Mouse (Mus musculus) midbrain, embryonic 15.5 days (tissue): ENCODE measurements around the gene Mipol1. TPM values are rescaled to one million over a fixed set of nuclear protein-coding genes. Genes with fewer than 3 reads are reported as not detected.

ENCODE experiments used
- ATAC-seq: fragments of 200-750 bp; cut with Nextera tagmentation; replicated peaks from 2 replicates; pipeline ENCODE4 v1.8.0; 2017; ENCODE audit warnings: moderate TSS enrichment
- H3K27ac ChIP-seq: fragments of 300-500 bp; sonication (generic); 2 replicates; pipeline ENCODE4 v1.5.1; 2015; ENCODE audit warnings: mild to moderate bottlenecking, inconsistent platforms
- H3K27me3 ChIP-seq: fragments of 300-500 bp; sonication (generic); replicated peaks from 2 replicates; pipeline ENCODE4 v1.6.1; 2015; ENCODE audit warnings: inconsistent platforms
- H3K36me3 ChIP-seq: fragments of 300-500 bp; sonication (generic); replicated peaks from 2 replicates; pipeline ENCODE4 v1.6.1; 2015; ENCODE audit warnings: inconsistent platforms
- H3K4me1 ChIP-seq: fragments of 300-500 bp; sonication (generic); 2 replicates; pipeline ENCODE4 v1.6.1; 2015; ENCODE audit warnings: inconsistent platforms
- H3K4me2 ChIP-seq: fragments of 300-500 bp; sonication (generic); 2 replicates; pipeline ENCODE4 v1.6.1; 2015; ENCODE audit warnings: inconsistent platforms, mild to moderate bottlenecking, moderate library complexity
- H3K4me3 ChIP-seq: fragments of 300-500 bp; sonication (generic); 2 replicates; pipeline ENCODE4 v1.5.1; 2015; ENCODE audit warnings: mild to moderate bottlenecking, inconsistent platforms
- H3K9ac ChIP-seq: fragments of 300-500 bp; sonication (generic); 2 replicates; pipeline ENCODE4 v1.6.1; 2015; ENCODE audit warnings: mild to moderate bottlenecking, inconsistent platforms
- H3K9me3 ChIP-seq: fragments of 300-500 bp; sonication (generic); 2 replicates; pipeline ENCODE4 v1.6.1; 2016; ENCODE audit warnings: inconsistent platforms
- WGBS: fragments of 180-500 bp; shearing (Covaris S2); methylation state at CpG from one replicate; pipeline ENCODE4 v1.1.7; 2015; ENCODE audit warnings: mixed read lengths; 5-methylcytosine and 5-hydroxymethylcytosine counted together
- polyA plus RNA-seq: library from polyadenylated mRNA; unstranded; fragments of >200 nt; fragmentation: Nextera tagmentation; extraction: Ambion mirVana; gene quantifications from 2 replicates; pipeline ENCODE4 v1.2.1, GENCODE M21; 2015

The Mipol1 gene
- 4.3 and 4.6 TPM in 2 replicates for polyA plus RNA-seq

DNA sequence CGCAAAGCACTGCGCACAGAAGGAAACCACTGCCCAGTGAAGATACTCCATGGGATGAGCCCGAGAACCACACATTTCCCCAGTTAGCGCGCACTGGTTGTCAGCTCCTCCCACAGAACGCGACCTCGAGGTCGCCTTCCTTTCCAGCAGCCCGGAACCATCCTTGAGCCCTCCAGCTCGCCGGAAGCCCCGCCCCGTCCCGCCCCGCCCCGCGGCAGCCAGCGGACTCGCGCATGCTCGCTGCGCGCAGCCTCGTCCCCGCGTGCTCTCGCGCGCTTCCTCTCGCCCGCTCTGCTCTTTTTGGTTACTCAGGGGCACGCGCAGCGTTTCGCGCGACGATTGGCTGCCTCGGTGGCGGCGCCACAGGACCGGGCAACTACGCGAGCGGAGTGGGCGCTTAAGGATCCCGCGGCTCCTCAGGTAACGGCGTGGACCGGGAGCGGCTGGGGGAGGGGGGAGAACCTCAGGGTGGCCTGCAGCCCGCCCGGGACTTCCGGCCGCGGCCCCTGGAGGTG, at the start of gene Mipol1, which contains the start of gene Prps1l3:
Mipol1 (plus strand) TSS at position 236 of the 515 bp plus-strand sequence.
Prps1l3 (plus strand) TSS at position 221 of the 515 bp plus-strand sequence.
- H3K9ac ChIP-seq, result peak within 1 kb of the TSS; percentile 72
- H3K4me1 ChIP-seq, result peaks cover 8% of the 10 kb centered on the region
- peak within 1 kb of the TSS; percentile 68 for H3K4me2 ChIP-seq
- peak; percentile 99 for ATAC-seq
- WGBS, result under 1% methylated on average over 58 of the region's 58 CpGs
- no peaks in the 10 kb centered on the region for H3K9me3 ChIP-seq
- peak within 1 kb of the TSS; percentile 85 for H3K4me3 ChIP-seq
- H3K27ac ChIP-seq, result peak within 1 kb of the TSS; percentile 83
- no peaks in the 10 kb centered on the region for H3K27me3 ChIP-seq
- H3K36me3 ChIP-seq, result no peaks in the 10 kb centered on the region

DNA sequence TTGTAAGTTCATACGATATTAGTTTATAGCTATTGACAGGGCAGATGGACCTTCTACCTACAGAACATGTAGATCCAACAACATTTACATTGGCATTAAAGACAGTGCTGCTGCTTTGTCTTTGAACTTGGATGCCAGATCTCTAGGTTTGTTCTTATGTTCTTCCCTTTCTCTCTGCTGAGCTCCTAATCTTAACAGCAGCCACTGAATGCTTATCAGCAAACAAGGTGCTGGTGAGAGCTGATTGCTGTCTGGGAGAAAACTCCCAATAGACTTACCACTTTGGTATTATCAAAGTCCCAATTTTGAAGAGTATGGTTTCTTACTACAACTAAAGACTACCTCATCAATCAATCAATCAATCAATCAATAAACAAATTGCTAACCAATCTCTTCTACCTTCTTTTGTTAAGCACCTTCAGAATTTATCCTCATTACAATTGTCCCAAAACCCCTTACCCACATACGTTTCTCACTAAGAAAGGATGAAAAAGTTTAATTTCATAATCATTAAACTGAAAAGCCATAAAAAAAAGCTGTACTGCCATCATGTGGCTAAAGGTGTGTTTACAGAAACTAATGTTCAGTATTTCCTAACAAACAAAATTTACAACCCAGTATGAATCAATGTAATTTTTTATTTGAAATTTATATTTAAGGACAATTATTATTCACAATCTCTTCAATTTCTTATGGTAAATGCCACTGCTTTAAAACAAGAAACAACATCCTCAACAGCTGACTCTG, 45.7 kb upstream of the Mipol1 start:
- 53% methylated on average over 2 of the region's 2 CpGs for WGBS
- no peak overlapping the region for H3K27ac ChIP-seq
- no peak overlapping the region for H3K4me2 ChIP-seq
- H3K27me3 ChIP-seq, result no peaks in the 10 kb centered on the region
- peaks cover 3% of the 10 kb centered on the region for H3K4me1 ChIP-seq
- H3K36me3 ChIP-seq, result no peaks in the 10 kb centered on the region
- ATAC-seq, result no peak
- H3K9ac ChIP-seq, result no peak overlapping the region
- H3K9me3 ChIP-seq, result no peaks in the 10 kb centered on the region
- no peak overlapping the region for H3K4me3 ChIP-seq

DNA sequence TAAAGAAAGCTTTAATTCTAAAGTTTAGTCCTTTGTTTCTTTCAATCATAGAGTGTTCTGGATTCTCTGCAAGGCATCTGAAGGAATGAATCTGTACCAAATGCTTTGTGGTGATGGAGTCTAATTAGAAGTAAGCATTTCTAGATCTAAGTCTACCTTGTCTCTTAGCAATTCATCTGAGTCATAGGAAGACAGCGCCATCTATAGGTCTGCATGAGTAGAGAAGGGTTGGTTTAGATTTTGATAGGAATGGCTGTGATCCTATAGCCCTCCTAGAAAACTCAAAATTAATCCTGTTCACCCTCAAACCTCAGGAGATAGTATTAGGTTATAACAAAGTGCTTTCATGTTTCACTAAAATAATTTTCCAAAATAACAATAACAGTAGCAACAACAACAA, 44.8 kb upstream of the Mipol1 start:
- Histone ChIP-seq H3K4me3 (no peak overlapping the region), H3K9ac (no peak overlapping the region), H3K4me2 (no peak overlapping the region), H3K27ac (no peak overlapping the region), H3K9me3 (no peaks in the 10 kb centered on the region), H3K4me1 (no peaks in the 10 kb centered on the region), H3K27me3 (no peaks in the 10 kb centered on the region), H3K36me3 (no peaks in the 10 kb centered on the region)
- 0% methylated on average over 1 of the region's 1 CpGs for WGBS
- ATAC-seq, result no peak

DNA sequence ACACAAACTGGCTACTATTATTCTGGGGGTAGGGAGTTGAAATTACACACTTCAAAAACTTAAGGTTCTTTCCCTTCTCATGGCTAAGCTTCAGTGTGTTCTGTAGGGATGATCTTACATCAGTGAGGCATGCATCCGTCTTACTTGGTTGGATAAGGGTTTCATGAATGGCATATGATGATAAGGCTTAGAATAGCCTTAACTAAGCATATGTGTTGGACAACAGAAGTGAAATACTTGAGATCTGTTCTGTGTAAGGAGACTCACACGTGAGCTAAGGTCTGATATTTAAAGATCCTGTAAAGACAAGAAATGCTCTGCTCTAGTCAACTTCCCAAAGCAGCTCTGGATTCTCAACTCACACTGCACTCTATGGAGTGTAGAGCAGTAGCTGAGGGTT, 44.1 kb upstream of the Mipol1 start:
- no peak overlapping the region for H3K9ac ChIP-seq
- H3K4me1 ChIP-seq, result no peaks in the 10 kb centered on the region
- H3K27ac ChIP-seq, result no peak overlapping the region
- H3K36me3 ChIP-seq, result no peaks in the 10 kb centered on the region
- H3K27me3 ChIP-seq, result no peaks in the 10 kb centered on the region
- H3K9me3 ChIP-seq, result no peaks in the 10 kb centered on the region
- 75% methylated on average over 2 of the region's 2 CpGs for WGBS
- no peak for ATAC-seq
- H3K4me3 ChIP-seq, result no peak overlapping the region
- no peak overlapping the region for H3K4me2 ChIP-seq

DNA sequence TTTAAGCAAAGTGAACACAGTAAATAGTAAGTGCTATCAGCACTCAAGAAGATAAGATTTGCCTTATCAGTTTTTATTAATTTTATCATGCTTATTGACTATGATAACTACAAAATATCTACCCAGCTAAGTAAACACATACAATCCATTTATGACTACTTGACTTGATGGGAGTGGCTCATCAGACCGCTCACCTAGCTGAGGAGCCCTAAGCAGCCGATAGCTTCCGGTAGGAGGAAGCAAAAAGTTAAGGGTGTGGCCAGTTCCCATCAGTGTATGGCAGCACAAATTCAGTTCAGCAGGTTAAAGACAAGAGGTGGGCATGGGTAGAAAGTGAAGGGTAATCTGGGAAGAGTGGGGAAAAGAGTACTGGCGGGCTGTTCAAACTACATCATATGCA, 43.2 kb upstream of the Mipol1 start:
- Histone ChIP-seq H3K9me3 (no peaks in the 10 kb centered on the region), H3K36me3 (no peaks in the 10 kb centered on the region), H3K4me2 (no peak overlapping the region), H3K4me3 (no peak overlapping the region), H3K27me3 (no peaks in the 10 kb centered on the region), H3K9ac (no peak overlapping the region), H3K27ac (no peak overlapping the region), H3K4me1 (no peaks in the 10 kb centered on the region)
- ATAC-seq, result no peak
- WGBS, result 91% methylated on average over 4 of the region's 4 CpGs

DNA sequence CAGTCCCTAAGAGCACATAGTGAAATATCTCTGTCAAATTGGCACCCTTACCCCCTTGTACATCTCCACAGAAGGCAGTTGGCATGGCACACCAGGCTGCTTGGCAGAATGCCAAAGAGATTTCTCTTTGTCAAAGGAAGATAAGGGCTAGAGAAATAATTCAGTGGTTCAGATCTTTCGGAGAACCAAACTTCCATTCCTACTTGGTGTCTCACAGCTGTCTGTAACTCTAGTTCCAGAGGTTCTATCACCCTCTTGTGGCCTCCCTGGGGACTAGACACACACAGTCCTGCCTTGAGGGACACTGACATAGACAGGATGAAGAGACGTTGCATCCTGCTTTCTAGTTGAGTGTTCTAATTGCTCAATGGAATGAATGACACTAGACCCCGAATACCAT, 35.6 kb upstream of the Mipol1 start:
- peaks cover 11% of the 10 kb centered on the region for H3K27me3 ChIP-seq
- no peak overlapping the region for H3K27ac ChIP-seq
- H3K9me3 ChIP-seq, result no peaks in the 10 kb centered on the region
- no peak overlapping the region for H3K4me2 ChIP-seq
- no peak overlapping the region for H3K4me3 ChIP-seq
- H3K9ac ChIP-seq, result no peak overlapping the region
- ATAC-seq, result no peak
- H3K4me1 ChIP-seq, result peaks cover 11% of the 10 kb centered on the region
- WGBS, result 23% methylated on average over 3 of the region's 3 CpGs
- no peaks in the 10 kb centered on the region for H3K36me3 ChIP-seq

DNA sequence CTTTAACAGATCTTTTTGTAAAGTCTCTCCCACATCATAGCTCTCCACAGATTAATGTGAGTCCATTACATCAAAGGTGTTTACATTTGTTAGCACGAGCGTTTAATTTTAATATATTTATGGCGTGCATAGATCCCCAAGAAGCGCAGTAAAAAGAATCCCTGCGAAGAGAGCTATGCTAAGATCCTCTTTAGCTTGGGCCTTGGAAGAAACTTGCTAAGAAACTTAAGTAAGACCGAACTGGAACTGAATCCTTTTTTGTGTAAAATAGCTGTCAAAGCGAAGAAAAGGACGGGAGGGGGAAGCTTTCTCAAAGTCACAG, 34.0 kb upstream of the Mipol1 start:
- peak overlapping the region; percentile 44 for H3K4me3 ChIP-seq
- H3K27ac ChIP-seq, result no peak overlapping the region
- H3K36me3 ChIP-seq, result no peaks in the 10 kb centered on the region
- WGBS, result 5% methylated on average over 8 of the region's 8 CpGs
- peak overlapping the region; percentile 81 for H3K4me2 ChIP-seq
- H3K4me1 ChIP-seq, result peaks cover 11% of the 10 kb centered on the region
- ATAC-seq, result no peak
- no peak overlapping the region for H3K9ac ChIP-seq
- no peaks in the 10 kb centered on the region for H3K9me3 ChIP-seq
- peaks cover 11% of the 10 kb centered on the region for H3K27me3 ChIP-seq

DNA sequence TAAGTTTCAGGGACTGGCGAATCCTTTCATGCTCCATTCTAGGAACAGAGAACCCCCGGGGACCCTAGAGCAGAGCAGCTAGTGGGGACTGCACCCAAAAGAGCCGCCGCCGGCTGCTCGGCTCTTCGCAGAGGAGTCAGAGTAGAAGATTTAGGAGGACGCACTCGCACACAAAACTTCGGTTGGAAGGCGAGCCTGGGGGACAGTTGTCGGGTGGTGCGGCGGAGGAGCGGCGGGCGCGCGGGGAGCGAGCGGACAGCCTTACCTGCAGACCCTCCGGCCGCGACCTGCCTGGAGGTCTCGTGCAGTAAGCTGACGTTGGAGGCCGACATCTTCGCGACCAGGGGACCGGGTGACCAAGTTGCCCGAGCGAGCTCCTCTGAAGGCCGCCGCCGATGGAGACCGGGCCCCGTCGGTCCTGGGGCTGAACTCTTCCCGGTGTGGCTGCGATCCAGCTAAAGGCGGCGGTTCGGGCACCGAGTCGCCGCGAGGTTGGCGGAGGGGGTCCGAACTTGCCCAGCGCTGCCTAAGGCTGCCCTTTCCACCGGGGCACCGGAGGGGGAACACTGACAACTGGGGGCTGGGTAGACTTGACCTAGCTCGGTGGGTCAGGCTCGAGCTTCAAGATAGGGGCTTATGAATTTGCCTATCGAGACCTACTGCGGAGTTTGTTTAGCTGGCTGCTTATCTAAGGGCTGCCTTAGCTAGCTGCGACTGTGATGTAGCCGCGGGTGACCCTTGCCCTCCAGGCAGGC, 33.4 kb upstream of the Mipol1 start:
- WGBS, result under 1% methylated on average over 55 of the region's 59 CpGs
- no peak overlapping the region for H3K27ac ChIP-seq
- H3K4me2 ChIP-seq, result peak overlapping the region; percentile 81
- no peaks in the 10 kb centered on the region for H3K9me3 ChIP-seq
- peak overlapping the region; percentile 20; the same call in 1 of the 2 replicates for H3K9ac ChIP-seq
- peak overlapping the region; percentile 44 for H3K4me3 ChIP-seq
- no peaks in the 10 kb centered on the region for H3K36me3 ChIP-seq
- ATAC-seq, result peak; percentile 65
- H3K27me3 ChIP-seq, result peaks cover 11% of the 10 kb centered on the region
- peaks cover 11% of the 10 kb centered on the region for H3K4me1 ChIP-seq

DNA sequence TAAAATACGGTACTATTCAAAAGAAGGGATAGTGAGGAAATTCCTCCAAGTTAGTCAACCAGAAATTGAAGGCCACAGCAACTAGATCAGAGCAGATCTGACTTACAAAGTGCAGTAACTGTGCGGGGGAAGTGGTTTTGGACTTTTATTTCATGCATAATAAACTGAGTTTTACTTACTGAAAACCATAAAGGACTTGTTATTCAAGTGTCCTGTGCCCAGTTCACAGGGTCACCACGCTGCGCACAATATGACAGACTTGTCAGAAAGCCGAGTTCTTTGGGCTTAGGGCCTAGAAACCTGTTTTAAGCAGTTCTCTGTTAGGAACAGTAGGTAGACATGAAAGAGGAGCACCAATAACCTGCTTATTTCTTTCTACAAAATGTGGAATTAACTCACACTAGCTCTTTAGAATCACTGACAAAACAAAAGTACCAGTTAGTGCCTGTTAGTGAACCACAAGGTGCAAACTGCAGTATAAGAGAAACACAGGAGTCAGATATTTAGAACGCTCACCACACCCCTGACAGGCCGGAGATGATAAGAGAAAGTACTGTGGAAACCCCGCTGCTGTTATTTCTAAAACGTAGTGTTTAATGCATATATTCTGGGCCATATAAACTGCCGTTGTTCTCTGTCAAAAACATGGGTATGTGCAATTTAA, 32.7 kb upstream of the Mipol1 start, which contains the start of gene Slc25a21:
Slc25a21 (minus strand) TSS at position 110 of the 664 bp plus-strand sequence.
- Histone ChIP-seq H3K4me1 (peaks cover 11% of the 10 kb centered on the region), H3K4me3 (peak within 1 kb of the TSS; percentile 44), H3K27me3 (peaks cover 11% of the 10 kb centered on the region), H3K4me2 (peak within 1 kb of the TSS; percentile 81), H3K9me3 (no peaks in the 10 kb centered on the region), H3K36me3 (no peaks in the 10 kb centered on the region), H3K27ac (no peak within 1 kb of the TSS), H3K9ac (peak within 1 kb of the TSS; percentile 20; the same call in 1 of the 2 replicates)
- ATAC-seq, result no peak
- WGBS, result 55% methylated on average over 10 of the region's 10 CpGs

DNA sequence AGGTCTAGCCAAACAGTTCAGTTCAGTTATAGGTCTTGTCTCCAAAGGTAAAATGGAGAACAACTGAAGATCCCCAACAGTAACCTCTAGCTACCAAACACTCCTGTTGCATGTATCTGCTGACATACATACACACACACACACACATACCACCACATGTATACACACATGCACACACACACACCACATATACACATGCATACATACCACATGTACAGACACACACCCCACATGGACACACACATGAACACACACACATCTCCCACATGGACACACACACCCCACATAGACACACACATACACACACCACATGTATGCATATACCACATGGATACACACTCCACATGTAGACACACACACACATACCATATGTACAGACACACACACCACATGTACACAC, 32.0 kb upstream of the Mipol1 start:
- Histone ChIP-seq H3K27me3 (peaks cover 11% of the 10 kb centered on the region), H3K36me3 (no peaks in the 10 kb centered on the region), H3K4me3 (no peak overlapping the region), H3K9me3 (no peaks in the 10 kb centered on the region), H3K4me2 (no peak overlapping the region), H3K27ac (no peak overlapping the region), H3K9ac (no peak overlapping the region), H3K4me1 (peaks cover 11% of the 10 kb centered on the region)
- ATAC-seq, result no peak

DNA sequence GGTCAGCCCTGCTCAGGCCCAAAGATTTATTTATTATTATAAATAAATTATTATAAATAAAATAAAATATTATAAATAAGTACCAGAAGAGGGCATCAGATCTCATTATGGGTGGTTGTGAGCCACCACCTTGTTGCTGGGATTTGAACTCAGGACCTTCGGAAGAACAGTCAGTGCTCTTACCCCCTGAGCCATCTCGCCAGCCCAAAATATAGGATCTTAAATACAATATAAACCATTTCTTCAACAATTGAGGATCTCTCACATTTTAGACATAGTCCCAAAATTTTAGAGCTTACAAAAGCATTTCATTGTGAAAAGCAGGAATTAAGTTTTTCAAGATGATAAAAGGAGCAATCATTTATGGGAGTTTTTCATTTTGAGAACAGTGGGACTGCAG, 30.8 kb upstream of the Mipol1 start:
- ATAC-seq, result no peak
- Histone ChIP-seq H3K36me3 (no peaks in the 10 kb centered on the region), H3K9me3 (no peaks in the 10 kb centered on the region), H3K27me3 (peaks cover 11% of the 10 kb centered on the region), H3K27ac (no peak overlapping the region), H3K4me2 (no peak overlapping the region), H3K4me3 (no peak overlapping the region), H3K9ac (no peak overlapping the region), H3K4me1 (peaks cover 11% of the 10 kb centered on the region)
- WGBS, result 98% methylated on average over 2 of the region's 2 CpGs

DNA sequence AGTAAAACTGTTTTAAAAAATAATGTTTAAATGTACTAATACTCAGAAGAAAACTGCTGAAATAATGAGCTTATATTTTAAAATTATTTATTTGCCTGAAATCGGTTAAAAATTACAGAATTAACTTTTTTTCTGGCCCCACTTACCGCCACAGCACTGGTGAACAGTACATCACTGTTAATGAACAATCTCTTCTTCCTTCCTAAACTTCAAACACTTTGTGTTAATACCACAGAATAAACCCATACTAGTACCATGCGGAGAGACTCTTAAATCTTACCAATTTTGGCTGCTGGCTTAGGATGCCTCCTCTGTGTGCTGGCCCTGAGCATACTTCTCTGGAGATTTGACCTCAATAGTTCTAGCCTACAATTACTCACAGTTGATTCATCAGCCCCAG, 28.3 kb upstream of the Mipol1 start:
- no peak for ATAC-seq
- WGBS, result 97% methylated on average over 3 of the region's 3 CpGs

More for the DNA sequence above, 28.3 kb upstream of the Mipol1 start:
- Histone ChIP-seq H3K4me1 (peaks cover 3% of the 10 kb centered on the region), H3K4me2 (no peak overlapping the region), H3K27ac (no peak overlapping the region), H3K9me3 (no peaks in the 10 kb centered on the region), H3K27me3 (peaks cover 5% of the 10 kb centered on the region; the same call in 1 of the 2 replicates), H3K36me3 (no peaks in the 10 kb centered on the region), H3K9ac (no peak overlapping the region), H3K4me3 (no peak overlapping the region)
